Mouse (Mus musculus) lung, postnatal 0 days (tissue): ENCODE data around the gene Nmur1.

Source experiments
- CTCF ChIP-seq: IDR thresholded peaks from 2 replicates; pipeline ENCODE4 v1.5.1; 2016; ENCODE audit warnings: antibody characterized with exemption, mild to moderate bottlenecking
- EP300 ChIP-seq: IDR thresholded peaks from 2 replicates; pipeline ENCODE4 v1.6.1; 2016; ENCODE audit warnings: antibody characterized with exemption, mild to moderate bottlenecking, control low read depth

- no peak for TF ChIP-seq EP300
- TF ChIP-seq CTCF = no peak
Observed at GRCm38 (mm10) chr1:86393219-86393618, 32.8 kb downstream of the Nmur1 start.
